Mouse (Mus musculus): ENCODE results near the gene Caln1.
"Not testable (repeated sequence)": the region's sequence is repeated elsewhere in the genome, so short reads cannot be mapped to it uniquely, and the experiment has no call there.

Gene Caln1

GRCm38 (mm10) chr5:130520527-130520926, 151.3 kb downstream of the Caln1 start:
- no peak for DNase-seq (ENCODE audit: low read depth, low spot score)

GRCm38 (mm10) chr5:130527416-130527815, 158.2 kb downstream of the Caln1 start:
- no peak for DNase-seq (ENCODE audit: low read depth, low spot score)

- DNase-seq (ENCODE audit: low read depth, low spot score), result no peak
Observed at GRCm38 (mm10) chr5:130547496-130547895, 178.2 kb downstream of the Caln1 start.

- DNase-seq (ENCODE audit: low read depth, low spot score), result no peak
Observed at GRCm38 (mm10) chr5:130553916-130554315, 184.7 kb downstream of the Caln1 start.

GRCm38 (mm10) chr5:130563146-130563545, 193.9 kb downstream of the Caln1 start:
- DNase-seq (ENCODE audit: low read depth, low spot score), result no peak

GRCm38 (mm10) chr5:130566002-130566401, 196.7 kb downstream of the Caln1 start:
- no peak for DNase-seq (ENCODE audit: low read depth, low spot score)

GRCm38 (mm10) chr5:130577581-130577980, 208.3 kb downstream of the Caln1 start:
- DNase-seq (ENCODE audit: low read depth, low spot score), result no peak

- DNase-seq (ENCODE audit: low read depth, low spot score), result no peak
Observed at GRCm38 (mm10) chr5:130584042-130584441, 214.8 kb downstream of the Caln1 start.

GRCm38 (mm10) chr5:130586257-130586656, 217.0 kb downstream of the Caln1 start:
- DNase-seq (ENCODE audit: low read depth, low spot score), result no peak

GRCm38 (mm10) chr5:130596541-130596940, 227.3 kb downstream of the Caln1 start:
- no peak for DNase-seq (ENCODE audit: low read depth, low spot score)

GRCm38 (mm10) chr5:130613657-130614056, 244.4 kb downstream of the Caln1 start:
- no peak for DNase-seq (ENCODE audit: low read depth, low spot score)

- DNase-seq (ENCODE audit: low read depth, low spot score), result no peak
Observed at GRCm38 (mm10) chr5:130614209-130614608, 245.0 kb downstream of the Caln1 start.

- DNase-seq (ENCODE audit: low read depth, low spot score), result no peak
Observed at GRCm38 (mm10) chr5:130620060-130620459, 250.8 kb downstream of the Caln1 start.

GRCm38 (mm10) chr5:130623206-130623605, 254.0 kb downstream of the Caln1 start:
- DNase-seq (ENCODE audit: low read depth, low spot score), result no peak

GRCm38 (mm10) chr5:130627800-130628199, 258.5 kb downstream of the Caln1 start:
- DNase-seq (ENCODE audit: low read depth, low spot score), result no peak

- no peak for DNase-seq (ENCODE audit: low read depth, low spot score)
Observed at GRCm38 (mm10) chr5:130635397-130635796, 266.1 kb downstream of the Caln1 start.

- peak; percentile 15 for DNase-seq (ENCODE audit: low read depth, low spot score)
Observed at GRCm38 (mm10) chr5:130641881-130642280, 272.6 kb downstream of the Caln1 start.

GRCm38 (mm10) chr5:130646126-130646525, 276.9 kb downstream of the Caln1 start:
- not testable (repeated sequence) for DNase-seq (ENCODE audit: low read depth, low spot score)

- DNase-seq (ENCODE audit: low read depth, low spot score), result no peak
Observed at GRCm38 (mm10) chr5:130658141-130658540, 288.9 kb downstream of the Caln1 start.

- no peak for DNase-seq (ENCODE audit: low read depth, low spot score)
Observed at GRCm38 (mm10) chr5:130666091-130666490, 296.8 kb downstream of the Caln1 start.

GRCm38 (mm10) chr5:130672588-130672987, 303.3 kb downstream of the Caln1 start:
- no peak for DNase-seq (ENCODE audit: low read depth, low spot score)

- no peak for DNase-seq (ENCODE audit: low read depth, low spot score)
Observed at GRCm38 (mm10) chr5:130673092-130673491, 303.8 kb downstream of the Caln1 start.

GRCm38 (mm10) chr5:130677895-130678294, 308.6 kb downstream of the Caln1 start:
- DNase-seq (ENCODE audit: low read depth, low spot score), result no peak

- no peak for DNase-seq (ENCODE audit: low read depth, low spot score)
Observed at GRCm38 (mm10) chr5:130685911-130686658, 316.8 kb downstream of the Caln1 start.
